Mouse (Mus musculus) spleen, adult 2 months (tissue): ENCODE results near the gene Amigo2.

ENCODE experiments used
- CTCF ChIP-seq: fragments of 200-500 bp; IDR thresholded peaks from 2 replicates; pipeline ENCODE4 v1.5.1; 2011; ENCODE audit warnings: mild to moderate bottlenecking, inconsistent platforms; ENCODE audit not compliant: insufficient read depth, insufficient read length, insufficient replicate concordance; ENCODE audit errors: extremely low read depth
- POLR2A ChIP-seq: fragments of 200-500 bp; IDR thresholded peaks from 2 replicates; pipeline ENCODE4 v1.6.1; 2011; ENCODE audit warnings: low read depth, low read length, inconsistent platforms

- TF ChIP-seq CTCF (no peak), POLR2A (no peak)
Observed at GRCm38 (mm10) chr15:97246911-97247790, at the start of gene Amigo2, which contains the start of gene Pced1b.
